Mouse (Mus musculus): ENCODE results near the gene Nlrp1a.

The Nlrp1a gene

DNA sequence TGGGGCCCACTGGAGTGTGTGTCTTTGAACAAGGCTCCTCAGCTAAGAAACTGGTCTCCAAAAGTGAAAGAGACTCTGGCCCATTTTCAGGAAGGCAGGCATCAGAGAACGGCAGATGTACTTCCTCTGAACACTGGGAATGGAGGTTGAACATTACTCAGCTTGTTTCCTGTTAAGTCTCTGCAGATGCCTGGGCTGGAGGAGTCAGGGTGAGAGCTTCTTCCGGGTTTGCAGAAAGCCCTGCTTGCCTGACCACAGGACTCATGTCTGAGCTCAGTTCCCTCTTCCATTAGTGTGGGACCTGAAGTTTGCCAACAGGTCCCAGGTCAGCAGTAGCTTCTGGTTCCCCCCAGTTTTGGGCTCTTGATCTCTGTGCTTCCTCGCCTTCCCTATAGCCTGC lies at the start of gene Nlrp1a:
TSS of gene Nlrp1a (minus strand) at position 44 of the 400 bp plus-strand sequence.
- DNase-seq: no peak

DNA sequence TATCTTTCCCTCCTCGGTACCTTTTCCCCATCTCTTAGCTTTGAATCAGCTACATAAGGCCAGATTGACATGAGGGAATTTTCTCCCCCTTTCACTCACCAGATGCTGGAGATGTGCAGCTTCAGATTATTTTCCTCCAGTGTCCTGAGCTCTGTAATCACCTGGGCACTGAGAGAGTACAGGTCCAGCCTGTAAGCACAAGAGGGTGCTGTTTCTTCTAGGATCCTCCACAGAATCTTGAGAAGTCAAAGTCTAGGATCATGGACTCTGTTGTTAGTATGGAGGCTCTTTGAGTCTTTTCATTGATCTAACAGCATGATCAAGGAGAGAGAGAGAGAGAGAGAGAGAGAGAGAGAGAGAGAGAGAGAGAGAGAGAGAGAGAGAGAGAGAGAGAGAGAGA lies 25.1 kb upstream of the Nlrp1a start:
- DNase-seq: no peak

GRCm38 (mm10) chr11:71164139-71164538 lies 19.6 kb upstream of the Nlrp1a start:
- no peak for DNase-seq

GRCm38 (mm10) chr11:71159439-71160136 lies 15.1 kb upstream of the Nlrp1a start:
- no peak for DNase-seq

DNA sequence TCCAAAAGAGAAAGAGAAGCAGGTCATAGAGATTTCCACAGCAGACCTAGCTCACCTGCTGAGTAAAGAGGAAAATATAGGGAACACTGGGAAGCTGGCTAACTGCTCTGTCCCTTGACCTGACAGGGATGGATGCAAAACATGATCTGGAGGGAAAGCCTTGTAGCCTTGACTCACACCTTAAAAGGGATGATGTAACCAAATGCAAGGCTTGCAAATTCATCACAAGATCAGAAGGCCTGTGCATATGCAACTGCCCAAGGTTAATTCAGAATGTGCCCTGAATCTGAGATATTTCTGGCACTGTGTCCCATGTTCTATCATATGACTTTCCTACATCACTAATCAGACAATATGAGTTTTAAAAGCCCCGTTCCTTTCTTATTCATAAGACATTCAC lies 10.8 kb upstream of the Nlrp1a start:
- no peak for DNase-seq

- no peak for DNase-seq
Observed at GRCm38 (mm10) chr11:71142031-71142430, 2.5 kb downstream of the Nlrp1a start.

- DNase-seq: no peak
Observed at GRCm38 (mm10) chr11:71107128-71107527, 37.4 kb downstream of the Nlrp1a start.

DNA sequence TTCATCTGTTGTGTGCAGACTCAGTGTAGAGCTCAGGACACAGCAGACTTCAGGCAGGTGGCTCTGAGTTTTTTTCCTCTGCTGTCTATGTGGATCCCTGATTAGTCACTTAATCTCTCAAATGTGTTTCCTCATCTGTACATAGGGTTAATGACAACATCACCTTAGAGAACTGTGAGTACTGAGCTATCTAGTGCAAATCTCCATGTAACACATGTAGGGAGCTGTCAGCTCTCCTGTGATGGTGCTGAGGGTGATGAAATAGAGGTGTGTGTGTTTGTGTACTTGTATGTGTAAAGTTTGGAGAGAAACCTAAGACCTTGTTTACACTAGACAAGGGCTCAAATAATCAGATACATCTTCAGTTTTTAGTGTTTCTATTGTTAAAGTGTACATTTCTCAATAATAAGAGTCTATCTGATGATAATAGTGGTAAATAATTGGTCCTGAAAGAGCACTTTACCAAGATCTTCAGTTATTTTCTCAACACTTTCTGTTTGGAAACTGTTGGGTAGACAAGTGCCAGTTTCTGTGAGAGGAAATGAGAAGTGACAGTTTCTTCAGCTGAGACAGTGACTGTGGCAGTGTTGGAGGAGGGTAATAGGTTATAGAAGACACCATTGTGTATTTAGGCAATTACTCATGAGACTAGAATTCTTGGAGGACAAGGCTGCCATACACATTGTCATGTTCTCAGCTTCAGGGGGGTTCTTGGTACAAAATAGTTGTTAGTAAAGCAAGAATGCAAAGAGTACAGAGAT lies 38.1 kb downstream of the Nlrp1a start:
- no peak for DNase-seq

DNA sequence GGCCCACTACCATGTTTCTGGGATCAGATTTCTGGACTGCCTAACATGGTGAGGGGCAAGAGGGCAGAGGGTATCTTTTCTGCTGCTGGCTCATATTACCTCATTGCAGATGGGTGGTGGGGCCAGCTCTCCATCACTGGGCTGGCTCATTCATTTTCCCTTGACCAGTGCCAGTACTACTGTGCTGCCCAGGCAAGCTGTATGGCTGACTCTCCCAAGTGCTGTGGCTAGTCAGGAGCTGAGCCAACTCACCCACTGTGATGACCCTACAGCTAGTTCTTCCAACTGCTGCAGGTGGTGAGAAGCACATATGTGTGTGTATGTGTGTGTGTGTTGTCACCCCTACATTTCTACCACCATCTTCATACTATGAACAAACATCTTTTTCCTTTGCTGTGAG lies 40.6 kb downstream of the Nlrp1a start:
- no peak for DNase-seq

DNA sequence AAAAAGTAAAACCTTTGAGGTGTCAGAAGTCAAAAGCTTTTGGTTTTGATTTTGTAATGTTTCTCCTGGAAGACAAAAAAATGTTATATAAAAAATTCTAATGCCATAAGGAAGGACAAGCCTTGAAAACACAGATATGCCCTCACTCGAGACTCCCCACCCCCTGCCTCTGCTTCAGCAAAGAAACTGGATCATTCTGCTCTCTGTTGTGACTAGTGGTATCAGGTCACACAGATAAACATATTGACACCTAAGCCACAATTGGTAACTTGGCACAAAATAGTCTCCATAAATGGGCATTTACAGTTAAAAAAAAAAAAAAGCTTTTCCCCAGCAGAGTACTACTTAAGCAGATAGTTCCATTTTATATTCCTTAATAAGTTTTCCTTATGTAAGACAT lies 68.2 kb downstream of the Nlrp1a start:
- DNase-seq: no peak

GRCm38 (mm10) chr11:71052554-71052953 lies 92.0 kb downstream of the Nlrp1a start:
- no peak for DNase-seq
